Mouse (Mus musculus) neural tube, embryonic 11.5 days (tissue): ENCODE results near the gene Smpd1. TPM values are rescaled to one million over a fixed set of nuclear protein-coding genes. Genes with fewer than 3 reads are reported as not detected.

ENCODE experiments used
- ATAC-seq: fragments of 200-750 bp; cut with Nextera tagmentation; 2 replicates; pipeline ENCODE4 v1.8.0; 2017; ENCODE audit warnings: moderate number of reproducible peaks, mild to moderate bottlenecking, moderate TSS enrichment, moderate library complexity; ENCODE audit not compliant: insufficient read depth, low FRiP score, low TSS enrichment
- DNase-seq: peaks from one replicate; pipeline ENCODE4 v3.0.0-alpha.2; 2015; ENCODE audit warnings: low spot score
- H3K27ac ChIP-seq: fragments of 300-500 bp; sonication (generic); 2 replicates; pipeline ENCODE4 v1.5.1; 2014; ENCODE audit warnings: low read depth, mild to moderate bottlenecking, low read length
- H3K27me3 ChIP-seq: fragments of 300-500 bp; sonication (generic); 2 replicates; pipeline ENCODE4 v1.6.1; 2014; ENCODE audit warnings: mild to moderate bottlenecking, low read length, mixed read lengths; ENCODE audit not compliant: control insufficient read depth, insufficient read depth
- H3K36me3 ChIP-seq: fragments of 300-500 bp; sonication (generic); 2 replicates; pipeline ENCODE4 v1.6.1; 2014; ENCODE audit warnings: mild to moderate bottlenecking, low read length, moderate library complexity, mixed read lengths; ENCODE audit not compliant: control insufficient read depth, insufficient read depth
- H3K4me1 ChIP-seq: fragments of 300-500 bp; sonication (generic); 2 replicates; pipeline ENCODE4 v1.6.1; 2014; ENCODE audit warnings: low read length, mixed read lengths; ENCODE audit not compliant: control insufficient read depth, insufficient read depth
- H3K4me2 ChIP-seq: fragments of 300-500 bp; sonication (generic); 2 replicates; pipeline ENCODE4 v1.6.1; 2014; ENCODE audit warnings: low read depth, mild to moderate bottlenecking, moderate library complexity
- H3K4me3 ChIP-seq: fragments of 300-500 bp; sonication (generic); 2 replicates; pipeline ENCODE4 v1.5.1; 2014; ENCODE audit warnings: low read depth, low read length
- H3K9ac ChIP-seq: fragments of 300-500 bp; sonication (generic); 2 replicates; pipeline ENCODE4 v1.6.1; 2014; ENCODE audit warnings: mild to moderate bottlenecking, low read length
- H3K9me3 ChIP-seq: fragments of 300-500 bp; sonication (generic); 2 replicates; pipeline ENCODE4 v1.6.1; 2016; ENCODE audit warnings: low read length; ENCODE audit not compliant: control insufficient read depth
- WGBS: fragments of 180-500 bp; shearing (Covaris S2); extraction: QIAGEN DNeasy Blood & Tissue Kit; methylation state at CpG from one replicate; pipeline ENCODE4 v1.1.7; 2014; 5-methylcytosine and 5-hydroxymethylcytosine counted together
- polyA plus RNA-seq: library from polyadenylated mRNA; unstranded; fragments of >200 nt; fragmentation: Nextera tagmentation; extraction: Ambion mirVana; gene quantifications from 2 replicates; pipeline ENCODE4 v1.2.1, GENCODE M21; 2014

The Smpd1 gene
- polyA plus RNA-seq, 1 experiment from 2014 or later = 53.7 TPM

DNA sequence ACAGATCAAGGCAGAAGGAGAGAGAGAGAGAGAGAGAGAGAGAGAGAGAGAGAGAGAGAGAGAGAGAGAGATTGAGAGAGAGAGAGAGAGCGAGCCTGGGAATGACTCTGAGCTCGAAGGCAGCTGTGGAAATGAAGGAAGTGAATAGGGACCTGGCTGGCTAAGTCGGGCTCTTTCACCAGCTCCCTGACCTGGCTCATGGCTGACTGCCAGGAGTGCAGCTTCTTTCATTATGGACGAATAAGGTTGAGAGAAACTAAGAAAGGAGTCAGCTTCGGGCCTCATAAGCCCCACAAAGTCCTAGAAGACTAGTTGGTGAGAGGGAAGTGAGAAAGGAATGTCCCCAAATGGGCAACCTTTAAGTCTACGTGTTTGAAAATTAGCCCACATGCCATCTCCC lies 34.0 kb upstream of the Smpd1 start:
- WGBS = 52% methylated on average over 6 of the region's 6 CpGs
- H3K4me2 ChIP-seq = no peak overlapping the region
- H3K9ac ChIP-seq = no peak overlapping the region
- DNase-seq (no peak), ATAC-seq (no peak)
- H3K27ac ChIP-seq = no peak overlapping the region
- no peak overlapping the region for H3K4me3 ChIP-seq
- H3K36me3 ChIP-seq = no peaks in the 10 kb centered on the region
- no peaks in the 10 kb centered on the region for H3K9me3 ChIP-seq
- no peaks in the 10 kb centered on the region for H3K4me1 ChIP-seq
- H3K27me3 ChIP-seq = no peaks in the 10 kb centered on the region

DNA sequence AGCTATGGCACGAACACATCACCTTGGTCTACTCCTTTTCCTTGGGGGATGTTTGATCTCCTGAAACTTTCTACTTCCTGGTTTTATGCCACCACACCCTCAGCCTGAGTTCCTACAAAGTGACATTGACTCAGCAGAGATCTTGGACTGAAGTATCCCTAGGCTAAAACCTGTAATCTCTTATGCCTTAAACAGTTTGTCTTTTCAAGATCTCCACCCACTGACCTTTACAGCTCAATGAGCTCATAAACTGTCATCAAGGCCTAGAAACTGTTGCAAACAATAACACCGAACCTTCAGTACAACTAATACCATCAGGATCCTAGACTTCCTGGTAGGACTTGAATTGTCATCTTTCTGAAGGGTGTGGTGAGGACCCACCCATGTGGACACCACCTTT lies 29.9 kb upstream of the Smpd1 start:
- DNase-seq (no peak), ATAC-seq (no peak)
- 82% methylated on average over 2 of the region's 2 CpGs for WGBS
- Histone ChIP-seq H3K27ac (no peak overlapping the region), H3K9me3 (no peaks in the 10 kb centered on the region), H3K27me3 (no peaks in the 10 kb centered on the region), H3K9ac (no peak overlapping the region), H3K36me3 (no peaks in the 10 kb centered on the region), H3K4me1 (no peaks in the 10 kb centered on the region), H3K4me2 (no peak overlapping the region), H3K4me3 (no peak overlapping the region)

DNA sequence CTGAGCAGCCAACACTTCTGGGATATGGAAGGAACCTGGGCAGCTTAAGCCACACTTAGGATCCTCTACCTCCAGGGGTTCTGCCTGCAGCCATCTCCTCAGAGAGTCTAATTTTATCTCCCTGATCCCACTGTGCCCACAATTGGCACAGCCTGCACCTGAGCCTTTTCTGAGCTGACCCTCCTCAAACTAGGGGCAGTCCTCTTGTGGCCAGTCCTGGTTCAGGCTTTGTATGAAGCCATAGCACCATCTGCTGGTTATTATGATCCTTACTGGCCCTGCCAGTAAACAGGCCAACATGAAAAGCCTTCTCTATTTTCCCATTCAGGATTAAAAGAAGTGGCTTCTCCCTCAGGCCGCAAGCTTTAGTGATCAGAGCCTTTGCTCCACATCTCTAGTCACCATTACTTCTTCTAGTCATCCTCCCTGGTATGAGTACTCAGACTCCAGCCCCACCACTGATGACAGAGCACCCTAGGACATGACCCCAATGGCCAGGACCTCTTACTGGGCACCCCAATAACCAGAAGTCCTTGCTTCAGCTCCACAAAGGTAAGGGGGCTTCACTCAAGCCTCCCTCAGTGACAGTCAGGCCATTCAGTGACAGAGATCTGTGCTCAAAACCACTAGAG lies 26.7 kb upstream of the Smpd1 start:
- H3K9me3 ChIP-seq = no peaks in the 10 kb centered on the region

DNA sequence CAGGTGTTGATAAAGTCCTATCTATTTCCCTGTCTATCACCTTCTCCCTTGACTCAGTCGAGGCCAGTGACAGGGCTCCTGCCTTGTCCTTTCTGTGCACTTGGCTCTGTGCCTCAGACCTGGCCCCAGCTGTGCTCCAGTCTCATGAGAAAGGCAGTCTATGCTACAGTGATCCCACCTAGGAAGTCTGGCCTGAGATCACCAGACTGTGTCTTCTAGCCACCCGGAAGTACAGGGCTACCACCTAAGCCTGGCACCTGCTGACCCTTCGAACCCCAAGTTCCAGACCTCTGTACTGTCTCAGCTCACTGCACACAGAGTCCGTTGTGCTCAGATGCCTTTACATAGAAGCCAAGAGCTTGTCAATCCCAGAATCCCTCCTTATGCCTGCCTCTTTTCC lies 26.1 kb upstream of the Smpd1 start:
- Histone ChIP-seq H3K4me1 (no peaks in the 10 kb centered on the region), H3K36me3 (no peaks in the 10 kb centered on the region), H3K4me3 (no peak overlapping the region), H3K27me3 (no peaks in the 10 kb centered on the region), H3K9me3 (no peaks in the 10 kb centered on the region), H3K4me2 (no peak overlapping the region), H3K9ac (no peak overlapping the region), H3K27ac (no peak overlapping the region)
- 81% methylated on average over 4 of the region's 4 CpGs for WGBS
- ATAC-seq (no peak), DNase-seq (no peak)

More for the DNA sequence above, 26.7 kb upstream of the Smpd1 start:
- Histone ChIP-seq H3K4me2 (no peak overlapping the region), H3K4me1 (no peaks in the 10 kb centered on the region), H3K9ac (no peak overlapping the region), H3K36me3 (no peaks in the 10 kb centered on the region), H3K27me3 (no peaks in the 10 kb centered on the region), H3K27ac (no peak overlapping the region), H3K4me3 (no peak overlapping the region)
- peak; percentile 21 for DNase-seq
- peak; percentile 80 for ATAC-seq
- WGBS = 52% methylated on average over 1 of the region's 1 CpGs

DNA sequence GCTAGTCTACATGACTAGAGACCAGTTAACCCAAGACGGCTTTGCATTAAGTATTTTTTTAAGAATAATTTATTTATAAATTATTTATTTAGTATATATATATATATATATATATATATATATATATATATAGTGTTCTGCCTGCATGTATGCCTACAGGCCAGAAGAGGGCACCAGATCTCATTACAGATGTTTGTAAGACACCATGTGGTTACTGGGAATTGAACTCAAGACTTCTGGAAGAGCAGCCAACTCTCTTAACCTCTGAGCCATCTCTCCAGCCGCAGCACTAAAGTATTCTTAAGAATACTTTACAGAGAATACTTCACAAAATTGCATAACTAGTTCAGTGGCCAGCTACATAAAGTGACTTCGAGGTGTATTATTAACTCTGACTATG lies 20.0 kb upstream of the Smpd1 start:
- no peak overlapping the region for H3K4me3 ChIP-seq
- no peak for DNase-seq
- no peaks in the 10 kb centered on the region for H3K36me3 ChIP-seq
- no peaks in the 10 kb centered on the region for H3K27me3 ChIP-seq
- H3K4me2 ChIP-seq = no peak overlapping the region
- no peak overlapping the region for H3K27ac ChIP-seq
- no peaks in the 10 kb centered on the region for H3K4me1 ChIP-seq
- no peak overlapping the region for H3K9ac ChIP-seq
- no peaks in the 10 kb centered on the region for H3K9me3 ChIP-seq
- 78% methylated on average over 3 of the region's 3 CpGs for WGBS
- ATAC-seq = no peak

DNA sequence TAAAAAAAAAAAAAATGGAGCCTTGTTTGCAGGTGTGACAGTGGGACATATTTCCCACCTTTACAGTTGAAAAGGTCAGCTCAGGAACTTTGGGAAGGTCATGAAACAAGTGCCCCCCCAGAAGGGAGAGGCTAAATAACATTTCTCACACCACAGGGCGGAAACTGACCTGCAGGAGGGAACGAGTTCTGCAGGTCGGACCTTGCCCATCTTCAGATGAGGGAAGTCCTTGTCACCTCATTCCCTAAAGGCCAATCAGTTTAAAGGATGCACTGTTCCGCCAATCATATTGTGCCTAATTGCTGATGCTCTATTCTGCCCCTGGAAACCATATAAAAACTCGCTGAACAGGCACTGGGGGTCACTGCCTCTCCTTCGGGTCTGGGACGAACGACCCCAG lies 8.2 kb upstream of the Smpd1 start:
- H3K36me3 ChIP-seq = no peaks in the 10 kb centered on the region
- no peak overlapping the region for H3K9ac ChIP-seq
- no peak for ATAC-seq
- H3K9me3 ChIP-seq = no peaks in the 10 kb centered on the region
- 75% methylated on average over 8 of the region's 8 CpGs for WGBS
- H3K27ac ChIP-seq = no peak overlapping the region
- H3K4me2 ChIP-seq = no peak overlapping the region
- H3K4me1 ChIP-seq = no peaks in the 10 kb centered on the region
- no peaks in the 10 kb centered on the region for H3K27me3 ChIP-seq
- no peak for DNase-seq
- no peak overlapping the region for H3K4me3 ChIP-seq

DNA sequence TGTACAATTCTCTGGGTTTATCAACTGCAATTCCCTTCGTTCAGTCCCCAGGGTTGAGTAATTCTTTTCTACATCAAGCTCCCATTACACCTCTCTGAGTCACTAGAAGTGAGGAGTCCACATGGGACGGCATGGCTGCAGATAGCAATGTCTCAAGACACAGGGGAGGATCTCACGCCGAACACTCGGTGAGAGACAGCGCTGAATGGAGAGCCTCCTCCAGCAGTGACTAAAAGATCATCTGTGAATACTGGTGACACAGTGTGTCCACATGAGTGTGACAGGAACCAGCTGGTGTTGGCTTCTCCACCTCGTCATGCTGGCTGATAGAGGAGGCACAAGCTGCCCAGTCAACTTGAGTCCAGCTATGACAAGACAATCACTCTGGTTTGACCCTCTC lies 6.2 kb upstream of the Smpd1 start:
- Histone ChIP-seq H3K9me3 (no peaks in the 10 kb centered on the region), H3K27me3 (no peaks in the 10 kb centered on the region), H3K27ac (no peak overlapping the region), H3K4me2 (no peak overlapping the region), H3K4me3 (no peak overlapping the region), H3K9ac (no peak overlapping the region), H3K4me1 (no peaks in the 10 kb centered on the region), H3K36me3 (no peaks in the 10 kb centered on the region)
- no peak for DNase-seq
- ATAC-seq = no peak
- WGBS = 83% methylated on average over 7 of the region's 7 CpGs

DNA sequence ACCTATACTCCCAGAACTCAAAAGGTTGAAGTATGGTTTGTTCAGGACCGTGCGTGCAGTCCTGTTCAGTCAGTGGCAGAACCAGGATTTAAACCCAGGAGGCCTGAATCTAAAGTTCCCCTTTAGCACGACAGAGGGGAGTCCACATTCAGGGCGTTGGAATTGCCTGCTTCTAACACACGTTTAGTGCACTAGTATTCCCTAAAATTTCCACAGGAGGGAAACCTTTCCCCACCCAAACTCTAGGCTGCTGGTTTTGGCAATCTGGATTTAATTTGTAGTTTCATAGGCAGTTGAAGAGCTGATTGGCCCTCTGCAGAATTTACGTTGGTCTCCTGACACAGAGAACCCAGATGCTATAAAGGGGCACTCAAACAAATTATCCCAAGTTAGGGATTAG lies 5.1 kb upstream of the Smpd1 start:
- no peak overlapping the region for H3K4me3 ChIP-seq
- no peaks in the 10 kb centered on the region for H3K27me3 ChIP-seq
- H3K36me3 ChIP-seq = no peaks in the 10 kb centered on the region
- no peak overlapping the region for H3K27ac ChIP-seq
- H3K9me3 ChIP-seq = no peaks in the 10 kb centered on the region
- DNase-seq (no peak), ATAC-seq (no peak)
- no peak overlapping the region for H3K4me2 ChIP-seq
- 54% methylated on average over 6 of the region's 6 CpGs for WGBS
- H3K9ac ChIP-seq = no peak overlapping the region
- H3K4me1 ChIP-seq = no peaks in the 10 kb centered on the region

DNA sequence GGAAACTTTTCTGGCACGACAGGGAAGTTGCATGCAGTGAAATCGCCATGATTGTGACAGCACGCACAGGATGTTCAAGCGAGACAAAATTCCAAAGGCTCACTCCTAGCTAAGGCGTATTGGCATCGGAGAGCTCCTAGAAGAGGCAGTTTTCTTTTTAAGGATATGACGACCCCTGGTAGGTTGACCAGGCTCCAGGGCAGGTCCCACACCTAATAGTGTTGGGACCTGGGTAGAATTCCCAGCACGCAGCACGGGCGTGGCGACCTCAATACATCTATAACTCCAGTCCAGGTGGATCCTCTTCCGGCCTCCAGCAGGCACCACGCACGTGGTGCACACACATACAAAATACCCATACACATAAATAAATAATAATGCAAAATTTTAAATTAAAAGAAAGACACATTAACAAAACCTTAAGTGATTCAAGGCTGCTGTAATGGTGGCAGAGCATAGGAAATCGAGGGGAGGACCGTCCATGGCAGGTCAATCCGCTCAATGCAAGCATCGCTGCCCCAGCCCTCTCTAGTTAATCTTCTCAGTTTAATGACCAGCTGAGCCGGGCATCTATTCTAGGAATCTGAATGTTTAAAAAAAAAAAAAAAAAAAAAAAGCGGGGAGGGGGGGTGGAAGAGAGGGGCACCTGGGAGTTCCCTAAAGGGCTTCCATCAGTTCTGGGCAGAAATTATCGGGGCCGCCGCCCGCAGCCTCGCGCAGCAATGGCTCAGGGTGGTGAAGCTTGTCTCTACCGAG lies 526 bp upstream of the Smpd1 start:
- no peaks in the 10 kb centered on the region for H3K9me3 ChIP-seq
- ATAC-seq (peak; percentile 58), DNase-seq (no peak)
- WGBS = 24% methylated on average over 26 of the region's 27 CpGs
- H3K9ac ChIP-seq = peak overlapping the region; percentile 61
- peaks cover 3% of the 10 kb centered on the region for H3K36me3 ChIP-seq
- peaks cover 7% of the 10 kb centered on the region for H3K4me1 ChIP-seq
- H3K27me3 ChIP-seq = no peaks in the 10 kb centered on the region
- peak overlapping the region; percentile 34; the same call in 1 of the 2 replicates for H3K27ac ChIP-seq
- H3K4me2 ChIP-seq = peak overlapping the region; percentile 66
- H3K4me3 ChIP-seq = peak overlapping the region; percentile 47
